Mouse (Mus musculus): ENCODE measurements around the gene Akr1c20. TPM values are rescaled to one million over a fixed set of nuclear protein-coding genes. Genes with fewer than 3 reads are reported as not detected.

Gene Akr1c20
- total RNA-seq (2021): not detected
- long read RNA-seq, experiment 1: 0 reads
- long read RNA-seq, experiment 2: 0 reads

DNA sequence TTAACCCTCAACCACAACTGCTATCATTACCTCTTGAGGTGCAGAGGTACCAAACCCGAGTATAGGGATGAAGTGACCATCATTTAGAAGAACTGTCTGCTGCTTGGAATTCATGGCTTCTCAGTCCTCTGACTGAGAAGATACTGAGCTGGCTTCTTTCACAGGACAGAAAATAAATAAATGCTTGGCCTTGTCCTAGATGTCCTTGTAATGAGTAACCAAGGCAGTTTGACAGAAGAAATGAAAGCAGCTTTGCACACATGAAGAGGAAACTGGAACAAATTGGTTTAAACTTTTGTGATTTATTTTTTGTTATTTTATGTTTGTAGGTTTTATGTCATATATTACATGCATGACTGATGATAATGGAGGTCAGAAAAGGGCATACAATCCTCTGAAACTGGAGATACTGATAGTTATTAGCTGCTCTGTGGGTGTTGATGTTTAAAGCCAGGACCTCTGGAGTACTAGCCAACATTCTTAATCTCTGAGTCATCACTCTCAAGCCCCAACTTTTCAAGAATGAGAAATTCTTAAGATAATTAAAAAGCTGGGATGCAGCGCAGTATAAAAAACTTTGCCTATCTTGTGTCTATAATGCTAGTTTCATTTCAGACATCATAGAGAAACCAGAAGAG lies at the start of gene Akr1c20:
Akr1c20 (minus strand) TSS at position 145 of the 638 bp plus-strand sequence.
- Histone ChIP-seq H3K4me3 (no peak within 1 kb of the TSS), H3K27ac (no peak within 1 kb of the TSS)
- intact Hi-C loops (cut with DNase I): no loop called here
- no peak for DNase-seq (ENCODE audit: extremely low spot score in 1 of 2, low spot score in 2 of 2)
- no peak for TF ChIP-seq CTCF (IDR thresholded peaks at IDR 0.05)

DNA sequence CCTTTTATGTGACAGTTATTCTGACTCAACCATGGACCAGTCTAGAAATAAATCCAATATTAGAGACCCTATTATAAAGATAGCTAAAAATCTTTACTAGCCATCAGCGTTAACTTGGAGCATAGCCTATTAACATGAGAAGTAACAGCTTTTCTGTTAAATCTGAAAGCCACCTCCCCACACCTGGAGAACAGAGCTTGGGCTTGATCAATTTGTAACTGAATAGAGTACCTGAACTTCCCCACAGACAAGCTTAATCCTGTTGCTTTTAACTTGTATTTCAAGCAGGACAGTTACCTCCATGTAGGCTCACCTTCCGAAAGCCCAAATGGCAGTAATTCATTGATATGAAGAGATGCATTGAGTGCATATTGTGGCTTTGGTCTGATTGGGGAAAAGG lies 42.9 kb upstream of the Akr1c20 start:
- no peak for DNase-seq (ENCODE audit: extremely low spot score in 1 of 2, low spot score in 2 of 2)
- TF ChIP-seq CTCF (IDR thresholded peaks at IDR 0.05): no peak
- no peak overlapping the region for H3K4me3 ChIP-seq
- intact Hi-C loops (cut with DNase I): no loop called here
- H3K27ac ChIP-seq: no peak overlapping the region

DNA sequence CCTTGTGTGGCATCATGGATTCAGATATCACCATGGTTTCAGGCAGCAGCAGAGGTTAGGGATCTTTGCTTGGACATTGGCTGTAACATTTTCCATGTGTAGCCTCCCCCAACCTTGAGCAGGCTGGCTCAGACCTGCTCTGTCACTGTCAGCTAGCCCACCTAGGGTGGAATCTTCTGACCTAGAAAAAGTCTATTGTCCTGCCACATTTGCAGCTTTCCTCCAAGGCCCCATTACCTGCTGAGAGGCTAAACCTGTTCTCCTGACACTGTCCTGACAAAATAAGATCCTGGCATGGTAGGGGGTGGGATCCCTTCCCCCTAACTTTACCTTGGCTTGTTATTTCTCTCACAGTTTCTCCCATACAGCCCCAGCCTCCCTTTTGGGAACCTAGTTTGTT lies 37.4 kb upstream of the Akr1c20 start:
- DNase-seq (ENCODE audit: extremely low spot score in 1 of 2, low spot score in 2 of 2): no peak
- no peak for TF ChIP-seq CTCF (IDR thresholded peaks at IDR 0.05)
- no peak overlapping the region for H3K27ac ChIP-seq
- no peak overlapping the region for H3K4me3 ChIP-seq
- intact Hi-C loops (cut with DNase I): no loop called here

DNA sequence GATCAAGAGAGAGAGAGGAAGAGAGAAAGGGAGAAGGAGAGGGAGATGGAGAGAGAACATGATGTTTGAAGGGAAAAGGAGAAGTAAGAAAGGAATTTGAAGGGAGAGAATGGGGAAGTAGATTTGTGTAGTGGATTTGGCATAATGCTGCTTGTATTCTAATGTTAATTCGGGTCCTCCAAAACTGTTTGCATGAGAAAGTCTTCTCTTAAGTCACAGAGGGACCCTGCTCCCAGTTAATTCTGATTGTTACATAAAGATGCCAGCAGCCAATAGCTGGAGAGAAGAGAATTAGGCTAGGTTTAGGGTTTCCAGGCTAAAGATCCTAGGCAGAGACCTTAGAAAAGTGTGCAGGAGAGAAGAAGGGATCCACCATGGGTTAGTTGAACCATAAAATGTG lies 36.0 kb upstream of the Akr1c20 start:
- H3K27ac ChIP-seq: no peak overlapping the region
- intact Hi-C loops (cut with DNase I): no loop called here
- no peak for TF ChIP-seq CTCF (IDR thresholded peaks at IDR 0.05)
- no peak overlapping the region for H3K4me3 ChIP-seq
- no peak for DNase-seq (ENCODE audit: extremely low spot score in 1 of 2, low spot score in 2 of 2)

- TF ChIP-seq CTCF (IDR thresholded peaks at IDR 0.05): no peak
- DNase-seq (ENCODE audit: extremely low spot score in 1 of 2, low spot score in 2 of 2): no peak
- Histone ChIP-seq H3K4me3 (no peak overlapping the region), H3K27ac (no peak overlapping the region)
- intact Hi-C loops (cut with DNase I): no loop called here
Observed at GRCm38 (mm10) chr13:4514811-4515210, 8.3 kb downstream of the Akr1c20 start.

GRCm38 (mm10) chr13:4467896-4468295 lies 55.2 kb downstream of the Akr1c20 start:
- TF ChIP-seq CTCF (IDR thresholded peaks at IDR 0.05): no peak
- intact Hi-C loops (cut with DNase I): no loop called here
- no peak overlapping the region for H3K4me3 ChIP-seq
- DNase-seq (ENCODE audit: extremely low spot score in 1 of 2, low spot score in 2 of 2): no peak
- H3K27ac ChIP-seq: no peak overlapping the region

DNA sequence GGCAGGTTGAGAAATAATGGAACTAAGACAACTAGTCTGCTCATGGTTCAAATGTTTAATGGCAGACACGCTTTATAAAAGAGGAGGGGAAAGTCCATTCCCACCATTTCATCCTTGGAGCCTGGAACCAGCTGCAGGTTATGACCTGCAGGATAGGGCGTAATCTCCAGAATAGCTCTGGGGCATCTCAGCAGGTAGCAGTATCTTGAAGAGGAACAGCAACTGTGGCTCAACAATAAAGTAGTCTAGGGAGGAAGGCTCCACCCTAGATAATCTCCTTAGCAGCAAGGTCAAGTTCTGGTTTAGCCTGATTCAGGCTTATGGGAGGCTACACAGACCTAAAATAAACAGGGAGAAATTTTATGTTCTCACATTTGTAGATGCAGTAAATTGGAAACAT lies 57.5 kb downstream of the Akr1c20 start:
- no peak overlapping the region for H3K27ac ChIP-seq
- no peak overlapping the region for H3K4me3 ChIP-seq
- no peak for DNase-seq (ENCODE audit: extremely low spot score in 1 of 2, low spot score in 2 of 2)
- intact Hi-C loops (cut with DNase I): no loop called here
- TF ChIP-seq CTCF (IDR thresholded peaks at IDR 0.05): no peak

Other genes starting within 250 kb of the Akr1c20 start
- not detected for gene Akr1c12, start 243.9 kb downstream of the Akr1c20 start, total RNA-seq (2021)
- gene Akr1c6, start 89.0 kb downstream of the Akr1c20 start, total RNA-seq (2021): not detected
- not detected for gene Akr1c21, start 50.7 kb upstream of the Akr1c20 start, total RNA-seq (2021)
- 10 to 100 TPM; 19.6 to 20.7 TPM for gene Akr1e1, start 85.8 kb upstream of the Akr1c20 start, total RNA-seq (2021)